In genomic region chr1:153726636-153727035, GRCm38 (mm10) we compare ENCODE assay signal across 21 mouse cellular contexts. TPM values are rescaled to one million over a fixed set of nuclear protein-coding genes. Genes with fewer than 3 reads are reported as not detected.
DNase-seq lines count a peak whose midpoint lies in the region; ATAC-seq and TF ChIP-seq lines count a peak whose summit lies in the region.
"Had no signal": no experiment of that assay in that cellular context is flagged by ENCODE, and none has a peak within 500 bp of the region (broad histone marks: within the 10 kb centered on the region; RNA-seq: fewer than 3 reads in every experiment).

No protein-coding gene starts in this region.

- DNase-seq in frontal cortex, postnatal 36 days (ENCODE audit: low spot score in 2 of 2) = peak; percentile 38 to 59
- DNase-seq in frontal cortex, adult 2 months (ENCODE audit: extremely low spot score in 1 of 2, low spot score in 1 of 2) = no peak
- DNase-seq in neural tube, embryonic 10.5 days (ENCODE audit: extremely low spot score, low spot score) = no peak
- peak; percentile 69 for DNase-seq in forebrain, embryonic 14.5 days (ENCODE audit: low spot score)
- peak; percentile 28 for DNase-seq in forebrain, postnatal 0 days
- no peak for DNase-seq in layer of hippocampus, adult 18-20 months (ENCODE audit: low spot score in 2 of 2)
- DNase-seq: adrenal gland, adult 2 months; cerebellum, adult 9-10 months; kidney, adult 2 months; left cerebral cortex, postnatal 4 days; lung, embryonic 14.5 days; retina, postnatal 1 day; thymus, adult 18-20 months had no signal

- WGBS in neural tube, embryonic 13.5 days = 70% methylated on average over 16 of the region's 16 CpGs
- WGBS in forebrain, embryonic 14.5 days = 60% methylated on average over 16 of the region's 16 CpGs
- WGBS in forebrain, postnatal 0 days = 67% methylated on average over 16 of the region's 16 CpGs

- H3K4me1 ChIP-seq in neural tube, embryonic 13.5 days (replicated peaks) = peaks cover 15% of the 10 kb centered on the region; the same call in 1 of the 2 replicates
- H3K4me1 ChIP-seq in forebrain, embryonic 14.5 days (ENCODE audit: control insufficient read depth, insufficient read depth, low read length) = no peaks in the 10 kb centered on the region
- no peaks in the 10 kb centered on the region for H3K4me1 ChIP-seq in forebrain, postnatal 0 days (ENCODE audit: insufficient read depth)
- H3K4me1 ChIP-seq: limb, embryonic 15.5 days; megakaryocyte, embryonic 14.5 days had no signal

- no peaks in the 10 kb centered on the region for H3K9me3 ChIP-seq in neural tube, embryonic 13.5 days
- no peaks in the 10 kb centered on the region for H3K9me3 ChIP-seq in forebrain, embryonic 14.5 days (replicated peaks; ENCODE audit: control insufficient read depth, low read length)
- H3K9me3 ChIP-seq in forebrain, postnatal 0 days (ENCODE audit: low read length) = no peaks in the 10 kb centered on the region
- H3K9me3 ChIP-seq: limb, embryonic 15.5 days; midbrain, embryonic 15.5 days had no signal

- ATAC-seq in neural tube, embryonic 13.5 days (ENCODE audit: low read depth) = peak; percentile 13; the same call in 1 of the 2 replicates
- ATAC-seq in forebrain, embryonic 14.5 days = peak; percentile 61; the same call in 1 of the 2 replicates
- peak; percentile 45 for ATAC-seq in forebrain, postnatal 0 days
- ATAC-seq: midbrain, embryonic 15.5 days had no signal

- H3K27ac ChIP-seq in neural tube, embryonic 13.5 days (replicated peaks) = no peak overlapping the region
- H3K27ac ChIP-seq in forebrain, embryonic 14.5 days (ENCODE audit: low read depth, low read length) = no peak overlapping the region
- H3K27ac ChIP-seq in forebrain, postnatal 0 days (ENCODE audit: low read depth, low read length) = no peak overlapping the region
- H3K27ac ChIP-seq: kidney, postnatal 0 days; limb, embryonic 15.5 days; liver, embryonic 14.5 days; midbrain, embryonic 15.5 days had no signal

- H3K27me3 ChIP-seq in neural tube, embryonic 13.5 days = no peaks in the 10 kb centered on the region
- no peaks in the 10 kb centered on the region for H3K27me3 ChIP-seq in forebrain, embryonic 14.5 days (replicated peaks; ENCODE audit: control insufficient read depth, insufficient read depth, low read length)
- no peaks in the 10 kb centered on the region for H3K27me3 ChIP-seq in forebrain, postnatal 0 days (ENCODE audit: insufficient read depth, low read length)
- H3K27me3 ChIP-seq: limb, embryonic 15.5 days; midbrain, embryonic 15.5 days had no signal

- no peak overlapping the region for H3K9ac ChIP-seq in neural tube, embryonic 13.5 days
- H3K9ac ChIP-seq in forebrain, embryonic 14.5 days (ENCODE audit: low read length) = no peak overlapping the region
- H3K9ac ChIP-seq in forebrain, postnatal 0 days = no peak overlapping the region
- H3K9ac ChIP-seq: limb, embryonic 15.5 days; liver, embryonic 14.5 days; lung, embryonic 14.5 days; midbrain, embryonic 15.5 days had no signal

- H3K36me3 ChIP-seq in neural tube, embryonic 13.5 days = no peaks in the 10 kb centered on the region
- no peaks in the 10 kb centered on the region for H3K36me3 ChIP-seq in forebrain, embryonic 14.5 days (ENCODE audit: control insufficient read depth, insufficient read depth, low read length)
- no peaks in the 10 kb centered on the region for H3K36me3 ChIP-seq in forebrain, postnatal 0 days (ENCODE audit: insufficient read depth)
- H3K36me3 ChIP-seq: limb, embryonic 15.5 days; midbrain, embryonic 15.5 days had no signal

- H3K4me3 ChIP-seq in neural tube, embryonic 13.5 days = no peak overlapping the region
- H3K4me3 ChIP-seq in forebrain, embryonic 14.5 days (ENCODE audit: low read depth, low read length) = no peak overlapping the region
- H3K4me3 ChIP-seq in forebrain, postnatal 0 days (ENCODE audit: low read depth, low read length) = no peak overlapping the region
- H3K4me3 ChIP-seq: limb, embryonic 15.5 days; megakaryocyte, embryonic 14.5 days; midbrain, embryonic 15.5 days had no signal

- H3K4me2 ChIP-seq in neural tube, embryonic 13.5 days = no peak overlapping the region
- H3K4me2 ChIP-seq in forebrain, embryonic 14.5 days (ENCODE audit: low read length) = no peak overlapping the region
- H3K4me2 ChIP-seq in forebrain, postnatal 0 days (ENCODE audit: low read depth) = no peak overlapping the region
- H3K4me2 ChIP-seq: heart, embryonic 11.5 days; limb, embryonic 15.5 days; lung, embryonic 14.5 days; midbrain, embryonic 15.5 days had no signal

- no peak for TF ChIP-seq CTCF in forebrain, postnatal 0 days (IDR thresholded peaks at IDR 0.05; ENCODE audit: low read depth)

RNA-seq across cellular contexts. Expression of gene Rgs16, which starts 13.5 kb away (rescaled TPM):
- 9.4 and 11.2 TPM in 2 replicates for polyA plus RNA-seq in frontal cortex, adult 2 months (2012; rRNA removed)
- 22.9 and 28.1 TPM in 2 replicates for polyA plus RNA-seq in neural tube, embryonic 13.5 days (2015; fragmentation: Nextera tagmentation; extraction: Ambion mirVana)
- 20.0 and 22.9 TPM in 2 replicates for polyA plus RNA-seq in forebrain, embryonic 14.5 days (2014; fragmentation: Nextera tagmentation; extraction: Ambion mirVana)
- total RNA-seq in forebrain, postnatal 0 days (2014; rRNA removed) = 7.9 and 9.6 TPM in 2 replicates
- 15.5 and 16.7 TPM in 2 replicates for polyA plus RNA-seq in forebrain, postnatal 0 days (2015; fragmentation: Nextera tagmentation; extraction: Ambion mirVana)
- 1 to 10 TPM; 6.8 to 6.9 TPM for total RNA-seq in layer of hippocampus, adult 18-20 months (2021)
- total RNA-seq: MEL had no signal

RNA-seq across cellular contexts. Expression of gene Rnasel, which starts 22.6 kb away (rescaled TPM):
- polyA plus RNA-seq in frontal cortex, adult 2 months (2012; rRNA removed) = 18.4 and 21.6 TPM in 2 replicates
- 38.8 and 43.6 TPM in 2 replicates for polyA plus RNA-seq in neural tube, embryonic 13.5 days (2015; fragmentation: Nextera tagmentation; extraction: Ambion mirVana)
- 29.9 and 37.3 TPM in 2 replicates for polyA plus RNA-seq in forebrain, embryonic 14.5 days (2014; fragmentation: Nextera tagmentation; extraction: Ambion mirVana)
- total RNA-seq in forebrain, postnatal 0 days (2014; rRNA removed) = 39.5 and 43.9 TPM in 2 replicates
- polyA plus RNA-seq in forebrain, postnatal 0 days (2015; fragmentation: Nextera tagmentation; extraction: Ambion mirVana) = 10.7 and 19.5 TPM in 2 replicates
- total RNA-seq in layer of hippocampus, adult 18-20 months (2021) = 1 to 10 TPM; 5.8 to 6.7 TPM

Comparison
In these comparisons a context has a peak if more than half of its experiments do, and no peak if none do; other contexts are left out.
1. DNase-seq: peak in frontal cortex, postnatal 36 days (2 of 2), forebrain, embryonic 14.5 days (single experiment) and forebrain, postnatal 0 days (single experiment); none in frontal cortex, adult 2 months (0 of 2), neural tube, embryonic 10.5 days (single experiment) and layer of hippocampus, adult 18-20 months (0 of 2).
2. Peak in every context shown above with its lines, with median percentiles within 50 percentile points of each other: ATAC-seq.